In genomic region chr4:138555531-138555930, GRCm38 (mm10) we compare ENCODE assay signal across 8 mouse cellular contexts.
DNase-seq lines count a peak whose midpoint lies in the region; ATAC-seq lines count a peak whose summit lies in the region.

No protein-coding gene starts in this region.

- WGBS in hindbrain, embryonic 10.5 days = 2% methylated on average over 19 of the region's 19 CpGs
- under 1% methylated on average over 19 of the region's 19 CpGs for WGBS in midbrain, embryonic 14.5 days

- no peaks in the 10 kb centered on the region for H3K9me3 ChIP-seq in megakaryocyte, embryonic 14.5 days
- H3K9me3 ChIP-seq in hindbrain, embryonic 10.5 days = no peaks in the 10 kb centered on the region
- H3K9me3 ChIP-seq in midbrain, embryonic 14.5 days (ENCODE audit: control insufficient read depth, low read length) = no peaks in the 10 kb centered on the region

- H3K4me2 ChIP-seq in midbrain, embryonic 14.5 days (ENCODE audit: low read length) = peak overlapping the region; percentile 53

- H3K27ac ChIP-seq in hindbrain, embryonic 10.5 days = no peak overlapping the region
- no peak overlapping the region for H3K27ac ChIP-seq in midbrain, embryonic 14.5 days (replicated peaks; ENCODE audit: low read depth, low read length)

- DNase-seq in forelimb bud, embryonic 11.5 days (ENCODE audit: low read depth, low spot score) = peak; percentile 10
- DNase-seq in hindbrain, embryonic 10.5 days (ENCODE audit: low spot score) = no peak
- DNase-seq in layer of hippocampus, adult 9-11 months = peak; percentile 61
- DNase-seq in midbrain, embryonic 14.5 days = peak; percentile 72
- DNase-seq in spleen, adult 18-20 months = no peak
- no peak for DNase-seq in thymus, postnatal 10 days (ENCODE audit: low spot score in 2 of 2)

- H3K36me3 ChIP-seq in megakaryocyte, embryonic 14.5 days (replicated peaks; ENCODE audit: low read length) = no peaks in the 10 kb centered on the region
- no peaks in the 10 kb centered on the region for H3K36me3 ChIP-seq in hindbrain, embryonic 10.5 days
- no peaks in the 10 kb centered on the region for H3K36me3 ChIP-seq in midbrain, embryonic 14.5 days (ENCODE audit: control insufficient read depth, insufficient read depth, low read length)

- H3K4me3 ChIP-seq in megakaryocyte, embryonic 14.5 days (replicated peaks) = peak overlapping the region; percentile 53
- peak overlapping the region; percentile 41 for H3K4me3 ChIP-seq in hindbrain, embryonic 10.5 days
- peak overlapping the region; percentile 21 for H3K4me3 ChIP-seq in midbrain, embryonic 14.5 days (replicated peaks; ENCODE audit: low read depth, low read length)

- no peak for ATAC-seq in megakaryocyte, adult 5-6 weeks (ENCODE audit: poor library complexity, severe bottlenecking)
- ATAC-seq in midbrain, embryonic 14.5 days (ENCODE audit: low FRiP score, low TSS enrichment) = no peak

- H3K4me1 ChIP-seq in megakaryocyte, embryonic 14.5 days = peaks cover 4% of the 10 kb centered on the region; the same call in 1 of the 2 replicates
- H3K4me1 ChIP-seq in hindbrain, embryonic 10.5 days (replicated peaks) = peaks cover 26% of the 10 kb centered on the region
- peaks cover 13% of the 10 kb centered on the region for H3K4me1 ChIP-seq in midbrain, embryonic 14.5 days (ENCODE audit: control insufficient read depth, insufficient read depth, low read length)

- peaks cover 74% of the 10 kb centered on the region for H3K27me3 ChIP-seq in megakaryocyte, embryonic 14.5 days (replicated peaks)
- H3K27me3 ChIP-seq in hindbrain, embryonic 10.5 days (ENCODE audit: insufficient read depth, poor library complexity, severe bottlenecking) = peaks cover 65% of the 10 kb centered on the region
- H3K27me3 ChIP-seq in midbrain, embryonic 14.5 days (ENCODE audit: control insufficient read depth, insufficient read depth, low read length) = no peaks in the 10 kb centered on the region

- H3K9ac ChIP-seq in midbrain, embryonic 14.5 days (replicated peaks; ENCODE audit: low read length) = peak overlapping the region; percentile 45

Comparison
In these comparisons a context has a peak if more than half of its experiments do, and no peak if none do; other contexts are left out.
1. DNase-seq: peak in forelimb bud, embryonic 11.5 days (single experiment), layer of hippocampus, adult 9-11 months (single experiment) and midbrain, embryonic 14.5 days (single experiment); none in hindbrain, embryonic 10.5 days (single experiment), spleen, adult 18-20 months (0 of 2) and thymus, postnatal 10 days (0 of 2).
2. Peak in every context shown above with its lines, with median percentiles within 50 percentile points of each other: H3K4me3 ChIP-seq.